Mouse (Mus musculus): ENCODE results near the gene Isoc2a. TPM values are rescaled to one million over a fixed set of nuclear protein-coding genes. Genes with fewer than 3 reads are reported as not detected.
"Not testable (repeated sequence)": the region's sequence is repeated elsewhere in the genome, so short reads cannot be mapped to it uniquely, and the experiment has no call there.

The Isoc2a gene
- total RNA-seq, 2 experiments from 2014 or later, result 11.2 to 12.4 TPM

GRCm38 (mm10) chr7:4864130-4864845 is 12.7 kb upstream of the Isoc2a start:
- DNase-seq (ENCODE audit: extremely low spot score in 1 of 2, low spot score in 1 of 2), result no peak

GRCm38 (mm10) chr7:4865090-4865489 is 11.9 kb upstream of the Isoc2a start:
- peak in 1 of 2 experiments; percentile 33 for DNase-seq (ENCODE audit: extremely low spot score in 1 of 2, low spot score in 1 of 2)

- peak; percentile 78 to 90 for DNase-seq (ENCODE audit: extremely low spot score in 1 of 2, low spot score in 1 of 2)
These were observed 11.1 kb upstream of the Isoc2a start for GRCm38 (mm10) chr7:4865579-4866493.

- DNase-seq (ENCODE audit: extremely low spot score in 1 of 2, low spot score in 1 of 2), result no peak
These were observed 10.2 kb upstream of the Isoc2a start for GRCm38 (mm10) chr7:4866631-4867180.

- DNase-seq (ENCODE audit: extremely low spot score in 1 of 2, low spot score in 1 of 2), result no peak
These were observed 6.8 kb upstream of the Isoc2a start, which contains the start of gene Isoc2b for GRCm38 (mm10) chr7:4870133-4870532. Gene Isoc2b (minus strand): TSS chr7:4870258.

- DNase-seq (ENCODE audit: extremely low spot score in 1 of 2, low spot score in 1 of 2), result no peak
These were observed 273 bp downstream of the Isoc2a start for GRCm38 (mm10) chr7:4877226-4877625.

GRCm38 (mm10) chr7:4878186-4878585 is 1.2 kb downstream of the Isoc2a start:
- DNase-seq (ENCODE audit: extremely low spot score in 1 of 2, low spot score in 1 of 2), result no peak

GRCm38 (mm10) chr7:4879036-4879435 is 2.1 kb downstream of the Isoc2a start:
- not testable (repeated sequence) for DNase-seq (ENCODE audit: extremely low spot score in 1 of 2, low spot score in 1 of 2)

- no peak for DNase-seq (ENCODE audit: extremely low spot score in 1 of 2, low spot score in 1 of 2)
These were observed 9.7 kb downstream of the Isoc2a start for GRCm38 (mm10) chr7:4886680-4887079.

- DNase-seq (ENCODE audit: extremely low spot score in 1 of 2, low spot score in 1 of 2), result no peak
These were observed 18.2 kb downstream of the Isoc2a start for GRCm38 (mm10) chr7:4895186-4895585.

GRCm38 (mm10) chr7:4898851-4899648 is 22.1 kb downstream of the Isoc2a start:
- no peak for DNase-seq (ENCODE audit: extremely low spot score in 1 of 2, low spot score in 1 of 2)

GRCm38 (mm10) chr7:4899649-4900522 is 22.9 kb downstream of the Isoc2a start:
- no peak for DNase-seq (ENCODE audit: extremely low spot score in 1 of 2, low spot score in 1 of 2)

- DNase-seq (ENCODE audit: extremely low spot score in 1 of 2, low spot score in 1 of 2), result no peak
These were observed 23.5 kb downstream of the Isoc2a start for GRCm38 (mm10) chr7:4900523-4900851.

GRCm38 (mm10) chr7:4901171-4901570 is 24.2 kb downstream of the Isoc2a start:
- no peak for DNase-seq (ENCODE audit: extremely low spot score in 1 of 2, low spot score in 1 of 2)

- DNase-seq (ENCODE audit: extremely low spot score in 1 of 2, low spot score in 1 of 2), result no peak
These were observed 25.5 kb downstream of the Isoc2a start for GRCm38 (mm10) chr7:4902404-4902803.

GRCm38 (mm10) chr7:4906466-4906950 is 29.6 kb downstream of the Isoc2a start, which contains the start of gene Gm36210:
Gene Gm36210 (minus strand): TSS chr7:4906516.
- DNase-seq (ENCODE audit: extremely low spot score in 1 of 2, low spot score in 1 of 2), result no peak

GRCm38 (mm10) chr7:4911561-4911960 is 34.6 kb downstream of the Isoc2a start:
- DNase-seq (ENCODE audit: extremely low spot score in 1 of 2, low spot score in 1 of 2), result peak in 1 of 2 experiments; percentile 79

GRCm38 (mm10) chr7:4912248-4912647 is 35.3 kb downstream of the Isoc2a start:
- no peak for DNase-seq (ENCODE audit: extremely low spot score in 1 of 2, low spot score in 1 of 2)

GRCm38 (mm10) chr7:4915007-4915665 is 38.2 kb downstream of the Isoc2a start, which contains the start of gene Zfp628:
Gene Zfp628 (plus strand): TSS chr7:4915217.
- DNase-seq (ENCODE audit: extremely low spot score in 1 of 2, low spot score in 1 of 2), result peak; percentile 90 to 97

Data from layer of hippocampus, postnatal 25 days (tissue).